ENCODE assay signal across 8 mouse cellular contexts in the genomic region with DNA sequence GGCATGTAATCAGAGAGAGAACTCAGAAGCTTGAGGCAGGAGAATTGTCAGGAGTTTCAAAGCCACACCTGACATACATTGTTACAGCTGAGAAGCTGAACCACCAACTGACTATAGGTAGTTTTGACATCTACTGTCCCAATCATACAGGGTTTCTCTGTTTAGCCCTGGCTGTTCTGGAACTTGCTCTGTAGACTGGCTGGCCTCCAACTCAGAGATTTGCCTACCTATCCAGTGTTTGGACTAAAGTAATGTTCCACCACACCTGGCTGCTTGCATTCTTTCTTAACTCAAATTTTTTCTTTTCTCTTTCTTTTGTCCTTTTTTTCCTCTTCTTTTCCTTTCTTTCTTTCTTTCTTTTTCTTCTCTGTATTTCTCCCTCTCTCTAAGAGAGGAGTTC. TPM values are rescaled to one million over a fixed set of nuclear protein-coding genes. Genes with fewer than 3 reads are reported as not detected.
DNase-seq lines count a peak whose midpoint lies in the region; ATAC-seq and TF ChIP-seq lines count a peak whose summit lies in the region.

No protein-coding gene starts in this region.

- no peaks in the 10 kb centered on the region for H3K9me3 ChIP-seq in lung, postnatal 0 days (ENCODE audit: low read length)
- no peaks in the 10 kb centered on the region for H3K9me3 ChIP-seq in heart, embryonic 16.5 days (replicated peaks; ENCODE audit: control insufficient read depth, low read length)
- no peaks in the 10 kb centered on the region for H3K9me3 ChIP-seq in limb, embryonic 14.5 days (ENCODE audit: control insufficient read depth, low read length)
- no peaks in the 10 kb centered on the region for H3K9me3 ChIP-seq in stomach, embryonic 15.5 days

- H3K9ac ChIP-seq in lung, postnatal 0 days (replicated peaks; ENCODE audit: low read depth): peak overlapping the region; percentile 96
- peak overlapping the region; percentile 100 for H3K9ac ChIP-seq in heart, embryonic 16.5 days (ENCODE audit: low read length)
- 0 out of 2 replicates have a peak overlapping the region, but pooled peaks have one; percentile 97 for H3K9ac ChIP-seq in limb, embryonic 14.5 days (ENCODE audit: low read depth, low read length, severe bottlenecking)
- peak overlapping the region; percentile 60; the same call in 1 of the 2 replicates for H3K9ac ChIP-seq in stomach, embryonic 15.5 days

- 0 out of 2 replicates have a peak, but pooled peaks cover 3% of the 10 kb centered on the region for H3K36me3 ChIP-seq in lung, postnatal 0 days (ENCODE audit: insufficient read depth, low read length)
- H3K36me3 ChIP-seq in heart, embryonic 16.5 days (ENCODE audit: control insufficient read depth, insufficient read depth): peaks cover 9% of the 10 kb centered on the region; the same call in 1 of the 2 replicates
- peaks cover 23% of the 10 kb centered on the region; the same call in 1 of the 2 replicates for H3K36me3 ChIP-seq in limb, embryonic 14.5 days (ENCODE audit: control insufficient read depth, insufficient read depth, low read length)
- peaks cover 6% of the 10 kb centered on the region for H3K36me3 ChIP-seq in stomach, embryonic 15.5 days

- H3K4me2 ChIP-seq in lung, postnatal 0 days (replicated peaks; ENCODE audit: low read depth, low read length): peak overlapping the region; percentile 86
- H3K4me2 ChIP-seq in heart, embryonic 16.5 days (ENCODE audit: low read depth, low read length): peak overlapping the region; percentile 81
- peak overlapping the region; percentile 92 for H3K4me2 ChIP-seq in limb, embryonic 14.5 days (replicated peaks; ENCODE audit: low read depth, low read length, severe bottlenecking)
- peak overlapping the region; percentile 83 for H3K4me2 ChIP-seq in stomach, embryonic 15.5 days

- peaks cover 6% of the 10 kb centered on the region; the same call in 1 of the 2 replicates for H3K4me1 ChIP-seq in lung, postnatal 0 days (ENCODE audit: insufficient read depth, low read depth, low read length)
- H3K4me1 ChIP-seq in heart, embryonic 16.5 days (ENCODE audit: control insufficient read depth, insufficient read depth, low read length): peaks cover 22% of the 10 kb centered on the region
- H3K4me1 ChIP-seq in limb, embryonic 14.5 days (ENCODE audit: control insufficient read depth, insufficient read depth, low read length): peaks cover 10% of the 10 kb centered on the region; the same call in 1 of the 2 replicates
- peaks cover 11% of the 10 kb centered on the region; the same call in 1 of the 2 replicates for H3K4me1 ChIP-seq in stomach, embryonic 15.5 days

- no peak for TF ChIP-seq EP300 in lung, postnatal 0 days (IDR thresholded peaks at IDR 0.05)

- TF ChIP-seq CTCF in lung, postnatal 0 days (IDR thresholded peaks at IDR 0.05): no peak

- no peaks in the 10 kb centered on the region for H3K27me3 ChIP-seq in lung, postnatal 0 days (replicated peaks; ENCODE audit: insufficient read depth, low read length)
- no peaks in the 10 kb centered on the region for H3K27me3 ChIP-seq in heart, embryonic 16.5 days (ENCODE audit: control insufficient read depth, insufficient read depth, low read length)
- H3K27me3 ChIP-seq in limb, embryonic 14.5 days (ENCODE audit: control insufficient read depth, insufficient read depth, low read length): no peaks in the 10 kb centered on the region
- no peaks in the 10 kb centered on the region for H3K27me3 ChIP-seq in stomach, embryonic 15.5 days (replicated peaks)

- no peak for ATAC-seq in lung, postnatal 0 days
- no peak for ATAC-seq in heart, embryonic 16.5 days (replicated peaks; ENCODE audit: extremely low read depth, insufficient read depth, low FRiP score)
- ATAC-seq in limb, embryonic 14.5 days (ENCODE audit: low FRiP score, low read depth): no peak
- ATAC-seq in stomach, embryonic 15.5 days (ENCODE audit: insufficient read depth, low FRiP score, low read depth): no peak

- peak overlapping the region; percentile 97 for H3K4me3 ChIP-seq in lung, postnatal 0 days (ENCODE audit: low read depth, low read length)
- H3K4me3 ChIP-seq in heart, embryonic 16.5 days (ENCODE audit: low read length): peak overlapping the region; percentile 96
- peak overlapping the region; percentile 95 for H3K4me3 ChIP-seq in limb, embryonic 14.5 days (replicated peaks; ENCODE audit: low read length)
- H3K4me3 ChIP-seq in stomach, embryonic 15.5 days (replicated peaks): peak overlapping the region; percentile 99

- no peak for TF ChIP-seq POLR2A in limb, embryonic 14.5 days (IDR thresholded peaks at IDR 0.05; ENCODE audit: borderline replicate concordance, extremely low read depth, insufficient read depth, insufficient read length)

- DNase-seq in lung, postnatal 0 days (ENCODE audit: low spot score): no peak
- no peak for DNase-seq in lung, adult 18-20 months
- no peak for DNase-seq in limb, embryonic 14.5 days (ENCODE audit: low spot score)
- no peak for DNase-seq in urinary bladder, postnatal 14 days (ENCODE audit: low spot score)
- DNase-seq in thymus, postnatal 25 days: no peak
- DNase-seq in thymus, postnatal 36 days: no peak

- H3K27ac ChIP-seq in lung, postnatal 0 days (ENCODE audit: low read length): peak overlapping the region; percentile 93; the same call in 1 of the 2 replicates
- peak overlapping the region; percentile 93 for H3K27ac ChIP-seq in heart, embryonic 16.5 days (ENCODE audit: low read length)
- H3K27ac ChIP-seq in limb, embryonic 14.5 days (replicated peaks; ENCODE audit: low read depth, low read length): peak overlapping the region; percentile 85
- peak overlapping the region; percentile 95 for H3K27ac ChIP-seq in stomach, embryonic 15.5 days

RNA-seq across cellular contexts. Expression of a gene that starts 0.8 kb away (rescaled TPM):
- polyA plus RNA-seq in lung, postnatal 0 days (2015; fragmentation: Nextera tagmentation; extraction: Ambion mirVana): 10.3 and 10.5 TPM in 2 replicates
- 18.3 and 18.9 TPM in 2 replicates for polyA plus RNA-seq in heart, embryonic 16.5 days (2015; fragmentation: Nextera tagmentation; extraction: Ambion mirVana)
- 74.8 and 99.8 TPM in 2 replicates for polyA plus RNA-seq in limb, embryonic 14.5 days (2012; rRNA removed)
- 26.5 and 28.0 TPM in 2 replicates for polyA plus RNA-seq in limb, embryonic 14.5 days (2014; fragmentation: Nextera tagmentation; extraction: Ambion mirVana)
- polyA plus RNA-seq in stomach, embryonic 15.5 days (2015; fragmentation: Nextera tagmentation; extraction: Ambion mirVana): 21.2 and 26.9 TPM in 2 replicates

RNA-seq across cellular contexts. Expression of a gene that starts 17.4 kb away (rescaled TPM):
- polyA plus RNA-seq in lung, postnatal 0 days (2015; fragmentation: Nextera tagmentation; extraction: Ambion mirVana): 46.9 and 51.1 TPM in 2 replicates
- polyA plus RNA-seq in heart, embryonic 16.5 days (2015; fragmentation: Nextera tagmentation; extraction: Ambion mirVana): 80.6 and 80.9 TPM in 2 replicates
- polyA plus RNA-seq in limb, embryonic 14.5 days (2012; rRNA removed): 44.8 and 45.1 TPM in 2 replicates
- polyA plus RNA-seq in limb, embryonic 14.5 days (2014; fragmentation: Nextera tagmentation; extraction: Ambion mirVana): 90.6 and 95.2 TPM in 2 replicates
- 90.2 and 95.0 TPM in 2 replicates for polyA plus RNA-seq in stomach, embryonic 15.5 days (2015; fragmentation: Nextera tagmentation; extraction: Ambion mirVana)

RNA-seq across cellular contexts. Expression of a gene that starts 19.2 kb away (rescaled TPM):
- 402 and 427 TPM in 2 replicates for polyA plus RNA-seq in lung, postnatal 0 days (2015; fragmentation: Nextera tagmentation; extraction: Ambion mirVana)
- 444 and 463 TPM in 2 replicates for polyA plus RNA-seq in heart, embryonic 16.5 days (2015; fragmentation: Nextera tagmentation; extraction: Ambion mirVana)
- 633 and 687 TPM in 2 replicates for polyA plus RNA-seq in limb, embryonic 14.5 days (2012; rRNA removed)
- polyA plus RNA-seq in limb, embryonic 14.5 days (2014; fragmentation: Nextera tagmentation; extraction: Ambion mirVana): 573 and 622 TPM in 2 replicates
- 518 and 580 TPM in 2 replicates for polyA plus RNA-seq in stomach, embryonic 15.5 days (2015; fragmentation: Nextera tagmentation; extraction: Ambion mirVana)

RNA-seq across cellular contexts. Expression of a gene that starts 32.3 kb away (rescaled TPM):
- 36.3 and 39.6 TPM in 2 replicates for polyA plus RNA-seq in lung, postnatal 0 days (2015; fragmentation: Nextera tagmentation; extraction: Ambion mirVana)
- polyA plus RNA-seq in heart, embryonic 16.5 days (2015; fragmentation: Nextera tagmentation; extraction: Ambion mirVana): 49.4 and 54.0 TPM in 2 replicates
- polyA plus RNA-seq in limb, embryonic 14.5 days (2012; rRNA removed): 56.0 and 57.8 TPM in 2 replicates
- polyA plus RNA-seq in limb, embryonic 14.5 days (2014; fragmentation: Nextera tagmentation; extraction: Ambion mirVana): 59.3 and 61.8 TPM in 2 replicates
- polyA plus RNA-seq in stomach, embryonic 15.5 days (2015; fragmentation: Nextera tagmentation; extraction: Ambion mirVana): 50.6 and 65.0 TPM in 2 replicates
